Mouse (Mus musculus) heart, embryonic 11.5 days (tissue): Measurements from ENCODE around the gene Cmah. TPM values are rescaled to one million over a fixed set of nuclear protein-coding genes. Genes with fewer than 3 reads are reported as not detected.

Experiments used
- ATAC-seq: fragments of 200-750 bp; cut with Nextera tagmentation; replicated peaks from 2 replicates; pipeline ENCODE4 v1.8.0; 2017; ENCODE audit warnings: moderate library complexity; ENCODE audit not compliant: insufficient number of reproducible peaks, low FRiP score, low TSS enrichment
- H3K27ac ChIP-seq: fragments of 300-500 bp; sonication (generic); 2 replicates; pipeline ENCODE4 v1.5.1; 2014; ENCODE audit warnings: mild to moderate bottlenecking, low read depth, low read length
- H3K27me3 ChIP-seq: fragments of 300-500 bp; sonication (generic); 2 replicates; pipeline ENCODE4 v1.6.1; 2014; ENCODE audit warnings: mild to moderate bottlenecking, low read length, mixed read lengths; ENCODE audit not compliant: control insufficient read depth, insufficient read depth
- H3K36me3 ChIP-seq: fragments of 300-500 bp; sonication (generic); 2 replicates; pipeline ENCODE4 v1.6.1; 2014; ENCODE audit warnings: mild to moderate bottlenecking, low read length, moderate library complexity, mixed read lengths; ENCODE audit not compliant: control insufficient read depth, insufficient read depth
- H3K4me1 ChIP-seq: fragments of 300-500 bp; sonication (generic); 2 replicates; pipeline ENCODE4 v1.6.1; 2014; ENCODE audit warnings: low read length; ENCODE audit not compliant: control insufficient read depth, insufficient read depth
- H3K4me2 ChIP-seq: fragments of 300-500 bp; sonication (generic); 2 replicates; pipeline ENCODE4 v1.6.1; 2014; ENCODE audit warnings: mild to moderate bottlenecking, moderate library complexity
- H3K4me3 ChIP-seq: fragments of 300-500 bp; sonication (generic); 2 replicates; pipeline ENCODE4 v1.5.1; 2014; ENCODE audit warnings: low read depth, low read length
- H3K9ac ChIP-seq: fragments of 300-500 bp; sonication (generic); 2 replicates; pipeline ENCODE4 v1.6.1; 2014; ENCODE audit warnings: mild to moderate bottlenecking, low read depth, low read length, moderate library complexity
- H3K9me3 ChIP-seq: fragments of 300-500 bp; sonication (generic); replicated peaks from 2 replicates; pipeline ENCODE4 v1.6.1; 2016; ENCODE audit warnings: low read length; ENCODE audit not compliant: control insufficient read depth
- WGBS: fragments of 180-500 bp; shearing (Covaris S2); extraction: QIAGEN DNeasy Blood & Tissue Kit; methylation state at CpG from one replicate; pipeline ENCODE4 v1.1.7; 2014; ENCODE audit not compliant: insufficient replicate concordance; 5-methylcytosine and 5-hydroxymethylcytosine counted together
- polyA plus RNA-seq: library from polyadenylated mRNA; unstranded; fragments of >200 nt; fragmentation: Nextera tagmentation; extraction: Ambion mirVana; gene quantifications from 2 replicates; pipeline ENCODE4 v1.2.1, GENCODE M21; 2014

Gene Cmah
- polyA plus RNA-seq, 1 experiment from 2014 or later = 0.54 TPM

GRCm38 (mm10) chr13:24336818-24337217, 9.6 kb downstream of the Cmah start:
- H3K4me2 ChIP-seq = no peak overlapping the region
- no peak for ATAC-seq
- no peaks in the 10 kb centered on the region for H3K27me3 ChIP-seq
- no peak overlapping the region for H3K27ac ChIP-seq
- H3K4me1 ChIP-seq = no peaks in the 10 kb centered on the region
- no peaks in the 10 kb centered on the region for H3K36me3 ChIP-seq
- H3K9ac ChIP-seq = no peak overlapping the region
- no peaks in the 10 kb centered on the region for H3K9me3 ChIP-seq
- WGBS = 62% methylated on average over 4 of the region's 4 CpGs
- H3K4me3 ChIP-seq = no peak overlapping the region

DNA sequence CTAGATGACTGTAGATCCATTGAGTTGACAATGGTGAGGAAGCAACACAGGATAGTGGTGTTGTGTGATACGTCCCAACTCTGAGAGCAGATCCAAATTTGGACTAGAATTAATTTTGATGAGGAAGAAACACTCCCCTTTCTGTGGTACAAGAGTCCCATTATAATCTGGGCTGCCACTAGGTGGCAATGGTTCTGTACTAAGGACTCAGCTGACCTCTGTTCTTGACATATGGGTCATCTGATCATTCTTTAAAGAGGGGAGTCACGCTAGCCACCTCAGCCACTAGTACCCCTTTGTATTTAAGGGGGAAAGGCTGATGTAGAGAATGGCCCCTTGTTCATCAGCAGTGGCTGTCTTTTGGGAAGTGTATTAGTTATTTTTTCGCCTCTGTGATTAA, 10.7 kb downstream of the Cmah start:
- no peak overlapping the region for H3K27ac ChIP-seq
- H3K9me3 ChIP-seq = no peaks in the 10 kb centered on the region
- no peaks in the 10 kb centered on the region for H3K4me1 ChIP-seq
- H3K36me3 ChIP-seq = no peaks in the 10 kb centered on the region
- 42% methylated on average over 3 of the region's 3 CpGs for WGBS
- no peak overlapping the region for H3K4me2 ChIP-seq
- ATAC-seq = no peak
- H3K4me3 ChIP-seq = no peak overlapping the region
- H3K9ac ChIP-seq = no peak overlapping the region
- H3K27me3 ChIP-seq = no peaks in the 10 kb centered on the region

- Histone ChIP-seq H3K9ac (no peak overlapping the region), H3K4me3 (no peak overlapping the region), H3K9me3 (no peaks in the 10 kb centered on the region), H3K27ac (no peak overlapping the region), H3K36me3 (no peaks in the 10 kb centered on the region), H3K4me2 (no peak overlapping the region), H3K4me1 (no peaks in the 10 kb centered on the region), H3K27me3 (no peaks in the 10 kb centered on the region)
- WGBS = 53% methylated on average over 4 of the region's 4 CpGs
- no peak for ATAC-seq
Measured at GRCm38 (mm10) chr13:24338343-24338861, 11.2 kb downstream of the Cmah start.

DNA sequence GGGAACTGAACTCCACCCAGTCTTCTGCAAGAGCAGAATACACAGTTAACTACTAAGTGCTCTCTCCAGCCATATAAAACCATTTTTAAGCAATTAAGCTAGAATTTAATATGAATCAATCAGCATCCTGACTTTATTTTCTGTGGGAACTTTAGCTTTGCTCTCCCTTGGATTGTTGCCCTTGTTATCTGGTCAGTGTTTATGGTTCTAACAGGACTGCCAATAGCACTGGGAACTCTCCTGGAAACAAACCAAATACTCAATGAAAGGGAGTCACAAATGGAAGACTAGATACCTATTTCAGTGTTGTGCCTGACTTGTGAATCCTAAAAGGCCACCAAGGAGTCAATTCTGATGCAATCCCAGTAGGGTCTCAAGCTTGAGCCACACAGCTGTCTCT, 12.7 kb downstream of the Cmah start:
- no peak for ATAC-seq
- H3K27me3 ChIP-seq = no peaks in the 10 kb centered on the region

GRCm38 (mm10) chr13:24340462-24340861, 13.3 kb downstream of the Cmah start:
- Histone ChIP-seq H3K4me1 (no peaks in the 10 kb centered on the region), H3K4me3 (no peak overlapping the region), H3K9me3 (no peaks in the 10 kb centered on the region), H3K9ac (no peak overlapping the region), H3K27ac (no peak overlapping the region), H3K27me3 (no peaks in the 10 kb centered on the region), H3K36me3 (no peaks in the 10 kb centered on the region), H3K4me2 (no peak overlapping the region)
- WGBS = 74% methylated on average over 6 of the region's 6 CpGs
- ATAC-seq = no peak

More for the DNA sequence above, 12.7 kb downstream of the Cmah start:
- Histone ChIP-seq H3K36me3 (no peaks in the 10 kb centered on the region), H3K4me2 (no peak overlapping the region), H3K9ac (no peak overlapping the region), H3K9me3 (no peaks in the 10 kb centered on the region), H3K27ac (no peak overlapping the region), H3K4me3 (no peak overlapping the region), H3K4me1 (no peaks in the 10 kb centered on the region)

GRCm38 (mm10) chr13:24342091-24342490, 14.9 kb downstream of the Cmah start:
- no peaks in the 10 kb centered on the region for H3K27me3 ChIP-seq
- H3K9me3 ChIP-seq = no peaks in the 10 kb centered on the region
- 81% methylated on average over 4 of the region's 4 CpGs for WGBS

DNA sequence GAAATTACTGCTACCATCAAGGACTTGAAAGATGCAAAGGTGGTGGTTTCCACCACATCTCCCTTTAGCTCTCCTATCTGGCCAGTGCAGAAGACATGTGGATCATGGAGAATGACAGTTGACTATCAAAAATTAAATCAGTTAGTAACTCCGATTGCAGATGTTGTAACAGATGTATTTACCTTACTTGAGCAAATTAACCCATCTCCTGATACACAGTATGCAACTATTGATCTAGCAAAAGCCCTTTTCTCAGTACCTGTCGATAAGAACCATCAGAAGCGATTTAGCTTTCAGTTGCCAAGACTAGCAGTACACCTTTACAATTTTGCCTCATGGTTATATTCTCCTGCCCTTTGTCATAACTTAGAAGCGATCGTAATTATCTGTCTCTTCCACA, 25.8 kb downstream of the Cmah start:
- no peak overlapping the region for H3K27ac ChIP-seq
- no peak overlapping the region for H3K9ac ChIP-seq
- no peaks in the 10 kb centered on the region for H3K4me1 ChIP-seq
- no peak overlapping the region for H3K4me2 ChIP-seq
- H3K4me3 ChIP-seq = no peak overlapping the region
- no peak for ATAC-seq
- H3K9me3 ChIP-seq = 0 out of 2 replicates have a peak, but pooled peaks cover 2% of the 10 kb centered on the region
- H3K36me3 ChIP-seq = no peaks in the 10 kb centered on the region
- no peaks in the 10 kb centered on the region for H3K27me3 ChIP-seq
- WGBS = 84% methylated on average over 5 of the region's 5 CpGs

More at GRCm38 (mm10) chr13:24342091-24342490, 14.9 kb downstream of the Cmah start:
- ATAC-seq = no peak
- Histone ChIP-seq H3K4me2 (no peak overlapping the region), H3K4me1 (no peaks in the 10 kb centered on the region), H3K36me3 (no peaks in the 10 kb centered on the region), H3K27ac (no peak overlapping the region), H3K9ac (no peak overlapping the region), H3K4me3 (no peak overlapping the region)

- Histone ChIP-seq H3K36me3 (no peaks in the 10 kb centered on the region), H3K9ac (no peak overlapping the region), H3K4me3 (no peak overlapping the region), H3K27ac (no peak overlapping the region), H3K9me3 (0 out of 2 replicates have a peak, but pooled peaks cover 2% of the 10 kb centered on the region), H3K4me2 (no peak overlapping the region), H3K4me1 (no peaks in the 10 kb centered on the region), H3K27me3 (no peaks in the 10 kb centered on the region)
- ATAC-seq = no peak
- 67% methylated on average over 5 of the region's 5 CpGs for WGBS
Measured at GRCm38 (mm10) chr13:24354751-24355150, 27.5 kb downstream of the Cmah start.

GRCm38 (mm10) chr13:24359181-24359580, 32.0 kb downstream of the Cmah start:
- Histone ChIP-seq H3K9ac (no peak overlapping the region), H3K27ac (no peak overlapping the region), H3K4me1 (no peaks in the 10 kb centered on the region), H3K36me3 (no peaks in the 10 kb centered on the region), H3K27me3 (no peaks in the 10 kb centered on the region), H3K9me3 (no peaks in the 10 kb centered on the region), H3K4me2 (no peak overlapping the region), H3K4me3 (no peak overlapping the region)
- no peak for ATAC-seq
- WGBS = 95% methylated on average over 1 of the region's 1 CpGs
